In the genomic region with DNA sequence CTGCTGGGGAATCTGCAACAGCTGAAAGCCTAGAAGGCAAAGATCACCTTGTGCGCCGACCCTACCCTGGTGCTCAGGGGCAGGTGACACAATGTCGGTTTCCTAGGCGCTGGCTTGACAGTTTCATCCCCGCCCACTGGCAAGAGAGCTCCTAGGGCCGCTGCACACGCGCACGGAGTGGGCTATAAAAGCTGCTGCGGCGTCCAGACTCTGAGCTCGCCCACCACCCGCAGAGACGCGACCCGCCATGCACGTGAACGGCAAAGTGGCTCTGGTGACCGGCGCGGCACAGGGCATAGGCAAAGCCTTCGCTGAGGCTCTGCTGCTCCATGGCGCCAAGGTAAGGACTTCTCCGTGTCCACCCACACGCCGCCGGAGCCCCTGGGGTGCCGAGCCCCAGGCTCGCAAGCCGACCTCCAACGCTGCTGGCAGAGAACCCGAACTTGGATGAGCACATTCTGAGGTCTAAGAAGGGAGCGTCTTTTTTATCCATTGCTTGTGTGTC, we compare ENCODE assay signal across 7 mouse cellular contexts. TPM values are rescaled to one million over a fixed set of nuclear protein-coding genes. Genes with fewer than 3 reads are reported as not detected.
DNase-seq lines count a peak whose midpoint lies in the region; ATAC-seq and TF ChIP-seq lines count a peak whose summit lies in the region.

A gene (plus strand): TSS at position 213 of the 505 bp plus-strand sequence.

- peak; percentile 95 for ATAC-seq in intestine, embryonic 15.5 days
- peak; percentile 72; the same call in 1 of the 2 replicates for ATAC-seq in limb, embryonic 15.5 days (ENCODE audit: insufficient number of reproducible peaks, low FRiP score, low TSS enrichment, low read depth)
- peak; percentile 70; the same call in 1 of the 2 replicates for ATAC-seq in midbrain, embryonic 14.5 days (ENCODE audit: low FRiP score, low TSS enrichment)
- ATAC-seq in stomach, postnatal 0 days (ENCODE audit: low FRiP score, low TSS enrichment), result peak; percentile 85

- peak within 1 kb of the TSS; percentile 60 for H3K4me3 ChIP-seq in intestine, embryonic 15.5 days (replicated peaks)
- peak within 1 kb of the TSS; percentile 57 for H3K4me3 ChIP-seq in limb, embryonic 15.5 days
- H3K4me3 ChIP-seq in midbrain, embryonic 14.5 days (replicated peaks; ENCODE audit: low read depth, low read length), result peak within 1 kb of the TSS; percentile 49
- H3K4me3 ChIP-seq in stomach, postnatal 0 days (ENCODE audit: low read depth, low read length), result peak within 1 kb of the TSS; percentile 69

- peak; percentile 58 for DNase-seq in adrenal gland, postnatal 10 days
- peak; percentile 72 for DNase-seq in embryo, embryonic 10.5 days (ENCODE audit: low spot score)
- DNase-seq in gastrocnemius, postnatal 25 days, result peak; percentile 33
- peak; percentile 73 for DNase-seq in midbrain, embryonic 14.5 days
- DNase-seq in stomach, postnatal 0 days (ENCODE audit: low spot score), result peak; percentile 84

- peak within 1 kb of the TSS; percentile 72 for H3K27ac ChIP-seq in intestine, embryonic 15.5 days
- H3K27ac ChIP-seq in limb, embryonic 15.5 days, result no peak within 1 kb of the TSS
- no peak within 1 kb of the TSS for H3K27ac ChIP-seq in midbrain, embryonic 14.5 days (replicated peaks; ENCODE audit: low read depth, low read length)
- peak within 1 kb of the TSS; percentile 88 for H3K27ac ChIP-seq in stomach, postnatal 0 days (replicated peaks)

- no peak for TF ChIP-seq CTCF in stomach, postnatal 0 days (IDR thresholded peaks at IDR 0.05; ENCODE audit: low read depth)

- no peaks in the 10 kb centered on the region for H3K36me3 ChIP-seq in intestine, embryonic 15.5 days
- no peaks in the 10 kb centered on the region for H3K36me3 ChIP-seq in limb, embryonic 15.5 days
- no peaks in the 10 kb centered on the region for H3K36me3 ChIP-seq in midbrain, embryonic 14.5 days (ENCODE audit: control insufficient read depth, insufficient read depth, low read length)
- H3K36me3 ChIP-seq in stomach, postnatal 0 days (ENCODE audit: control insufficient read depth, insufficient read depth, low read length), result no peaks in the 10 kb centered on the region

- no peaks in the 10 kb centered on the region for H3K27me3 ChIP-seq in intestine, embryonic 15.5 days (replicated peaks)
- H3K27me3 ChIP-seq in limb, embryonic 15.5 days, result peaks cover 4% of the 10 kb centered on the region; the same call in 1 of the 2 replicates
- peaks cover 8% of the 10 kb centered on the region; the same call in 1 of the 2 replicates for H3K27me3 ChIP-seq in midbrain, embryonic 14.5 days (ENCODE audit: control insufficient read depth, insufficient read depth, low read length)
- no peaks in the 10 kb centered on the region for H3K27me3 ChIP-seq in stomach, postnatal 0 days (ENCODE audit: control insufficient read depth, insufficient read depth, low read length)

- under 1% methylated on average over 33 of the region's 33 CpGs for WGBS in intestine, embryonic 15.5 days
- WGBS in limb, embryonic 15.5 days, result under 1% methylated on average over 33 of the region's 33 CpGs
- under 1% methylated on average over 33 of the region's 33 CpGs for WGBS in midbrain, embryonic 14.5 days
- WGBS in stomach, postnatal 0 days, result 0% methylated on average over 33 of the region's 33 CpGs

- H3K9ac ChIP-seq in intestine, embryonic 15.5 days, result peak within 1 kb of the TSS; percentile 64
- H3K9ac ChIP-seq in limb, embryonic 15.5 days, result peak within 1 kb of the TSS; percentile 51; the same call in 1 of the 2 replicates
- peak within 1 kb of the TSS; percentile 70 for H3K9ac ChIP-seq in midbrain, embryonic 14.5 days (replicated peaks; ENCODE audit: low read length)
- H3K9ac ChIP-seq in stomach, postnatal 0 days (ENCODE audit: low read length), result peak within 1 kb of the TSS; percentile 80

- 0 out of 2 replicates have a peak, but pooled peaks cover 12% of the 10 kb centered on the region for H3K4me1 ChIP-seq in intestine, embryonic 15.5 days (replicated peaks)
- peaks cover 12% of the 10 kb centered on the region; the same call in 1 of the 2 replicates for H3K4me1 ChIP-seq in limb, embryonic 15.5 days
- H3K4me1 ChIP-seq in midbrain, embryonic 14.5 days (ENCODE audit: control insufficient read depth, insufficient read depth, low read length), result peaks cover 17% of the 10 kb centered on the region
- H3K4me1 ChIP-seq in stomach, postnatal 0 days (replicated peaks; ENCODE audit: control insufficient read depth, insufficient read depth), result no peaks in the 10 kb centered on the region; the same call in 1 of the 2 replicates

- peak within 1 kb of the TSS; percentile 87 for H3K4me2 ChIP-seq in intestine, embryonic 15.5 days (replicated peaks)
- peak within 1 kb of the TSS; percentile 89 for H3K4me2 ChIP-seq in limb, embryonic 15.5 days
- H3K4me2 ChIP-seq in midbrain, embryonic 14.5 days (ENCODE audit: low read length), result peak within 1 kb of the TSS; percentile 94
- H3K4me2 ChIP-seq in stomach, postnatal 0 days (replicated peaks; ENCODE audit: low read depth), result peak within 1 kb of the TSS; percentile 75

- TF ChIP-seq EP300 in stomach, postnatal 0 days (optimal IDR thresholded peaks at IDR 0.05), result no peak

- no peaks in the 10 kb centered on the region for H3K9me3 ChIP-seq in intestine, embryonic 15.5 days
- H3K9me3 ChIP-seq in limb, embryonic 15.5 days, result no peaks in the 10 kb centered on the region
- H3K9me3 ChIP-seq in midbrain, embryonic 14.5 days (ENCODE audit: control insufficient read depth, low read length), result no peaks in the 10 kb centered on the region
- H3K9me3 ChIP-seq in stomach, postnatal 0 days (ENCODE audit: control insufficient read depth, low read length), result no peaks in the 10 kb centered on the region

RNA-seq across cellular contexts. Expression of the gene that starts here (rescaled TPM):
- total RNA-seq in adrenal gland, postnatal 10 days (2021), result 10 to 100 TPM; 10.2 to 16.0 TPM
- total RNA-seq in gastrocnemius, postnatal 25 days (2021), result 1 to 10 TPM; 1.7 to 2.4 TPM
- 28.9 and 31.9 TPM in 2 replicates for polyA plus RNA-seq in intestine, embryonic 15.5 days (2015; fragmentation: Nextera tagmentation; extraction: Ambion mirVana)
- polyA plus RNA-seq in limb, embryonic 15.5 days (2015; fragmentation: Nextera tagmentation; extraction: Ambion mirVana), result 27.1 and 28.3 TPM in 2 replicates
- polyA plus RNA-seq in midbrain, embryonic 14.5 days (2014; fragmentation: Nextera tagmentation; extraction: Ambion mirVana), result 2.7 and 5.5 TPM in 2 replicates
- polyA plus RNA-seq in stomach, postnatal 0 days (2015; fragmentation: Nextera tagmentation; extraction: Ambion mirVana), result 158 and 174 TPM in 2 replicates

Comparison
In these comparisons a context has a peak if more than half of its experiments do, and no peak if none do; other contexts are left out.
1. DNase-seq: peak in every context shown above with its lines; median percentile 84 in stomach, postnatal 0 days; 73 in midbrain, embryonic 14.5 days; 72 in embryo, embryonic 10.5 days; 58 in adrenal gland, postnatal 10 days; 33 in gastrocnemius, postnatal 25 days.
2. H3K27ac ChIP-seq: peak in intestine, embryonic 15.5 days (single experiment) and stomach, postnatal 0 days (single experiment); none in limb, embryonic 15.5 days (single experiment) and midbrain, embryonic 14.5 days (single experiment).
3. Peak in every context shown above with its lines, with median percentiles within 50 percentile points of each other: ATAC-seq, H3K4me2 ChIP-seq, H3K4me3 ChIP-seq and H3K9ac ChIP-seq.